Mouse (Mus musculus) heart, embryonic 14.5 days (tissue): ENCODE results near the gene Hnrnpul1. TPM values are rescaled to one million over a fixed set of nuclear protein-coding genes. Genes with fewer than 3 reads are reported as not detected.

ENCODE experiments used
- ATAC-seq: fragments of 200-750 bp; cut with Nextera tagmentation; 2 replicates; pipeline ENCODE4 v1.8.0; 2017; ENCODE audit warnings: low read depth, moderate TSS enrichment; ENCODE audit not compliant: insufficient number of reproducible peaks, insufficient read depth, low FRiP score
- H3K27ac ChIP-seq, 2 experiments: fragments of 200-500 bp in 1 of 2; fragments of 300-500 bp in 1 of 2; sonication (generic) in 1 of 2; replicated peaks in 1 of 2; 2 replicates each; pipeline ENCODE4 v1.5.1; 2012 to 2014; ENCODE audit warnings: low read depth in 2 of 2, low read length in 2 of 2, control low read depth in 1 of 2, mild to moderate bottlenecking in 1 of 2, mixed read lengths in 1 of 2; ENCODE audit not compliant: control insufficient read depth in 1 of 2, insufficient read depth in 1 of 2
- H3K27me3 ChIP-seq: fragments of 300-500 bp; sonication (generic); 2 replicates; pipeline ENCODE4 v1.6.1; 2014; ENCODE audit warnings: mild to moderate bottlenecking, low read length, control low read depth; ENCODE audit not compliant: control insufficient read depth, insufficient read depth
- H3K36me3 ChIP-seq: fragments of 300-500 bp; sonication (generic); 2 replicates; pipeline ENCODE4 v1.6.1; 2014; ENCODE audit warnings: mild to moderate bottlenecking, control low read depth, low read length, mixed read lengths; ENCODE audit not compliant: control insufficient read depth, insufficient read depth
- H3K4me1 ChIP-seq, 2 experiments: fragments of 200-500 bp in 1 of 2; fragments of 300-500 bp in 1 of 2; sonication (generic) in 1 of 2; 2 replicates each; pipeline ENCODE4 v1.6.1; 2012 to 2014; ENCODE audit warnings: low read length in 2 of 2, control low read depth in 1 of 2, mixed read lengths in 1 of 2; ENCODE audit not compliant: control insufficient read depth in 2 of 2, insufficient read depth in 2 of 2
- H3K4me2 ChIP-seq: fragments of 300-500 bp; sonication (generic); 2 replicates; pipeline ENCODE4 v1.6.1; 2014; ENCODE audit warnings: mild to moderate bottlenecking, low read length
- H3K4me3 ChIP-seq, 2 experiments: fragments of 200-500 bp in 1 of 2; fragments of 300-500 bp in 1 of 2; sonication (generic) in 1 of 2; 2 replicates each; pipeline ENCODE4 v1.5.1; 2012 to 2014; ENCODE audit warnings: low read length in 2 of 2, mild to moderate bottlenecking in 2 of 2, control low read depth in 1 of 2, low read depth in 1 of 2, moderate library complexity in 1 of 2; ENCODE audit not compliant: control insufficient read depth in 1 of 2, insufficient read depth in 1 of 2
- H3K9ac ChIP-seq: fragments of 300-500 bp; sonication (generic); 2 replicates; pipeline ENCODE4 v1.6.1; 2014; ENCODE audit warnings: mild to moderate bottlenecking, low read length
- H3K9me3 ChIP-seq: fragments of 300-500 bp; sonication (generic); 2 replicates; pipeline ENCODE4 v1.6.1; 2016; ENCODE audit warnings: low read length, control low read depth; ENCODE audit not compliant: control insufficient read depth
- WGBS: fragments of 180-500 bp; shearing (Covaris S2); extraction: QIAGEN DNeasy Blood & Tissue Kit; methylation state at CpG from one replicate; pipeline ENCODE4 v1.1.7; 2014; 5-methylcytosine and 5-hydroxymethylcytosine counted together
- polyA plus RNA-seq: library from polyadenylated mRNA; unstranded; fragments of >200 nt; fragmentation: Nextera tagmentation; extraction: Ambion mirVana; gene quantifications from 2 replicates; pipeline ENCODE4 v1.2.1, GENCODE M21; 2014

Gene Hnrnpul1
- polyA plus RNA-seq, 1 experiment from 2014 or later = 50.9 TPM

GRCm38 (mm10) chr7:25681341-25682231 lies 73.0 kb downstream of the Hnrnpul1 start:
- no peak overlapping the region for H3K9ac ChIP-seq
- ATAC-seq = no peak
- peak overlapping the region; percentile 76 for H3K4me2 ChIP-seq
- H3K9me3 ChIP-seq = no peaks in the 10 kb centered on the region
- H3K4me3 ChIP-seq = peak overlapping the region in 1 of 2 experiments; percentile 73; a peak in 3 of 4 replicates
- H3K4me1 ChIP-seq = peaks cover 12 to 13% of the 10 kb centered on the region in 2 experiments; a peak in 3 of 4 replicates
- H3K27me3 ChIP-seq = no peaks in the 10 kb centered on the region; the same call in 1 of the 2 replicates
- H3K27ac ChIP-seq = 0 out of 4 replicates have a peak overlapping the region, but pooled peaks of 1 of the 2 experiments have one; percentile 93
- WGBS = 45% methylated on average over 15 of the region's 15 CpGs
- no peaks in the 10 kb centered on the region for H3K36me3 ChIP-seq

DNA sequence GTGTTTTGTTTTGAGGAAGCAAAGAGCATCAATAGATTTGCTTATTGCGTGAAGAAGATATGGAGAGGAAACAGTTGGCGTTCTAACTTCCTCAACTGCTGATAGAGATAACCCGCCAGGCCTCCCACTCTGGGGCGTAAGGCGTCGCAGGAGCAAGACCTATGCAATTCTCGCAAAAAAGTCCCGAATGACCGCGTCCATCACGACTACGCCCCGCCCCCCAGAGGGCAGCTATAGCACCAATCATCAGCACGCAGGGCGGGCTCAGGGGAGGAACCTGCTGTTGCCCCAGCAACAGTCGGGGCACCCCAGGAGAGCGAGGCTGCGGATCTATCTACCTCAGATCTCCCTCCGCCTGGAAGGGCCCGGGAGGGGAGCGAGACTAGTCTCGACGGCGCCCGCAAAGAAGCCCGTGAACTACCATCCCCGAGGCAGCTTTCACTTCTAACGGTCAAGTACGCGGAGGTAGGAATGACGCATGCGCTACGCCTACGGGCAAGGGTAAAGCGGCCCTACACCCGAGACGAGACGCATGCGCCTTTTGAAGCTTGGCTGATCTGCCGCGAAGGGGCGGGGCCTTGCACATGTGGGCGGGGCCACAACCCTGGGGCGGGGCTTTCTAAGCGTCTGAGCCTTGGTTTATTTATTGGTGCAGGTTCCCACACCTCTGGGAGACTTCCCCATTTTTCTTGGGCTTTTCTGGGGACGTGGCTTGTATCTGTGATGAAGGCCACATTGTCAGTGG lies 73.9 kb downstream of the Hnrnpul1 start, which contains the start of gene B9d2:
Gene B9d2 (plus strand): TSS at position 267 of the 745 bp plus-strand sequence.
- H3K36me3 ChIP-seq = no peaks in the 10 kb centered on the region
- H3K4me2 ChIP-seq = peak within 1 kb of the TSS; percentile 76
- peak within 1 kb of the TSS; percentile 85 to 93 for H3K27ac ChIP-seq
- H3K27me3 ChIP-seq = peaks cover 4% of the 10 kb centered on the region
- H3K9me3 ChIP-seq = no peaks in the 10 kb centered on the region
- WGBS = under 1% methylated on average over 46 of the region's 46 CpGs
- ATAC-seq = peak; percentile 94
- H3K9ac ChIP-seq = peak within 1 kb of the TSS; percentile 82
- H3K4me3 ChIP-seq = peak within 1 kb of the TSS; percentile 70 to 73
- H3K4me1 ChIP-seq = peaks cover 10 to 18% of the 10 kb centered on the region in 2 experiments; a peak in 3 of 4 replicates

DNA sequence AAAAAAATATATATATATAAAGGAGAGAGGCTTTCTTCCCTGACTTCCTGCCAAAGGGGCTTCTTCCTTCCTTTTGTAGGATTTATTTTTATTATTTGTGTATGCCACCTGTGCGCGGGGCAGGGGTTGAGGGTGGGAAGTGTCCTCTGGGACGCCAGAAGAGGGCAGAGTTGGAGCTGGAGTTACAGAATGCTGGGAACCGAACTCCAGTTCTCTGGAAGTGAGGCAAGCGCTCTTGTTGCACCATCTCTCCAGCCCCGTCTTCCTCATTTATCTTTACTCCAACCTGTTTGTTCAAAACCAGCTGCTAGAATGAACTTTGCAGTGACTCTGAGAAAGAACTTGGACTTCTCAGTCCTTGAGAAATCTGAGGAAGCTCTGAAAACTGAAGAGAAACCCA lies 74.6 kb downstream of the Hnrnpul1 start:
- H3K9me3 ChIP-seq = no peaks in the 10 kb centered on the region
- H3K4me2 ChIP-seq = peak overlapping the region; percentile 76
- WGBS = 6% methylated on average over 6 of the region's 6 CpGs
- no peak for ATAC-seq
- H3K9ac ChIP-seq = peak overlapping the region; percentile 82
- peaks cover 11% of the 10 kb centered on the region for H3K27me3 ChIP-seq
- peak overlapping the region in 1 of 2 experiments; percentile 73; a peak in 2 of 4 replicates for H3K4me3 ChIP-seq
- peaks cover 11 to 23% of the 10 kb centered on the region in 2 experiments for H3K4me1 ChIP-seq
- no peaks in the 10 kb centered on the region for H3K36me3 ChIP-seq
- peak overlapping the region; percentile 9 to 93 for H3K27ac ChIP-seq

- no peak overlapping the region for H3K9ac ChIP-seq
- peaks cover 29% of the 10 kb centered on the region for H3K27me3 ChIP-seq
- no peak for ATAC-seq
- H3K9me3 ChIP-seq = no peaks in the 10 kb centered on the region
- WGBS = 90% methylated on average over 7 of the region's 7 CpGs
- no peak overlapping the region for H3K4me3 ChIP-seq
- 0 out of 4 replicates have a peak overlapping the region, but pooled peaks of 1 of the 2 experiments have one; percentile 2 for H3K27ac ChIP-seq
- H3K36me3 ChIP-seq = no peaks in the 10 kb centered on the region
- H3K4me2 ChIP-seq = no peak overlapping the region
- peaks cover 10 to 28% of the 10 kb centered on the region in 2 experiments for H3K4me1 ChIP-seq
Observed at GRCm38 (mm10) chr7:25677013-25677412, 77.5 kb downstream of the Hnrnpul1 start.

- Histone ChIP-seq H3K4me2 (no peak overlapping the region), H3K4me3 (no peak overlapping the region), H3K36me3 (no peaks in the 10 kb centered on the region), H3K9me3 (no peaks in the 10 kb centered on the region), H3K27me3 (peaks cover 29% of the 10 kb centered on the region), H3K9ac (no peak overlapping the region), H3K4me1 (peaks cover 9 to 25% of the 10 kb centered on the region in 2 experiments), H3K27ac (no peak overlapping the region)
- ATAC-seq = no peak
- 46% methylated on average over 15 of the region's 15 CpGs for WGBS
Observed at GRCm38 (mm10) chr7:25676085-25676781, 78.3 kb downstream of the Hnrnpul1 start.

DNA sequence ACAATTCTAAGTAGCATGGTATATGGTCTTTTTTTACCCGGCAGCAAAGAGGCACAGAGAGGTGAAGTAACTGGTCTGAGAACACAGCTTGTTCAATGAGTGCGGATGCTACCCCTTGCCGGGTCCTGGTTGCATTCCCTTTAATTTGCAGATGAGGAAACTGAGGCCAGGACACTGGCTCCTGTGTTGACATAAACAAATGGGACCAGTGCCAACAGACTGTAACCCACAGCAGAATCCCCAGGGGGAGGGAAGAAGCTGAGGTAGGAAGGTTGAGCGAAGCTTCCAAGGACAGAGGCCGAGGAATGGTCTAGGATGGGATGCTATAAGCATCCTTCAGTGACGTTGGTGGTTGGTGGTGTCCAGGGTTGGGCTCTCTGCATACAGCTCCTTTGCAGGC lies 79.2 kb downstream of the Hnrnpul1 start:
- H3K27ac ChIP-seq = no peak overlapping the region
- peaks cover 29% of the 10 kb centered on the region for H3K27me3 ChIP-seq
- WGBS = 44% methylated on average over 6 of the region's 6 CpGs
- ATAC-seq = no peak
- H3K4me2 ChIP-seq = peak overlapping the region; percentile 59
- H3K9ac ChIP-seq = no peak overlapping the region
- H3K9me3 ChIP-seq = no peaks in the 10 kb centered on the region
- no peaks in the 10 kb centered on the region for H3K36me3 ChIP-seq
- peaks cover 8 to 21% of the 10 kb centered on the region in 2 experiments; a peak in 2 of 4 replicates for H3K4me1 ChIP-seq
- peak overlapping the region in 1 of 2 experiments; percentile 27; a peak in 1 of 4 replicates for H3K4me3 ChIP-seq
